Mouse (Mus musculus) right cerebral cortex, adult 18-20 months (tissue): ENCODE results near the gene Olfr624.
"Not testable (repeated sequence)": the region's sequence is repeated elsewhere in the genome, so short reads cannot be mapped to it uniquely, and the experiment has no call there.

Source experiments
- DNase-seq: peaks from one replicate; pipeline ENCODE4 v3.0.0; 2022; ENCODE audit warnings: mixed read lengths

Gene Olfr624

GRCm38 (mm10) chr7:103671091-103671490 lies at the start of gene Olfr624:
Gene Olfr624 (minus strand): TSS chr7:103671191.
- no peak for DNase-seq

GRCm38 (mm10) chr7:103716398-103716797 lies 45.4 kb upstream of the Olfr624 start:
- not testable (repeated sequence) for DNase-seq

DNA sequence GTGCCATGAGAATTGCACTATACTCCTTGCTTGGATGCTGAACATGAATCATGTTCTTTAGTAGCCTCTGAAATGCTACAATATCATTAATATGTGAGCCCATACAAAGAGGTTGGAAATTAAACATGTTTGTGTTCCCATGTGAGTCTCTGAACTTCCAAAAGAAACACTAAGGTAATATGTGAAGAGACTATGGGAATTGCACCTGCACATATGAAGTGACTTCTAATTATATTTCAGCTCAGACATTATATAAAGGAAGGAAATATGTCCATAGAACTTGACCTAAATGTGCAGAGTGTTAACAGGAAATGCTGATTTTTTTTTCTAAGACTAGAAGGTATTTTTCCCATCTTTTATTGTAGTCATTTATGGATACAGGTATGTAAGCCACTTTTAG lies 43.4 kb upstream of the Olfr624 start, which contains the start of gene Olfr243:
Olfr243 (plus strand) TSS at position 301 of the 400 bp plus-strand sequence.
- DNase-seq: no peak

DNA sequence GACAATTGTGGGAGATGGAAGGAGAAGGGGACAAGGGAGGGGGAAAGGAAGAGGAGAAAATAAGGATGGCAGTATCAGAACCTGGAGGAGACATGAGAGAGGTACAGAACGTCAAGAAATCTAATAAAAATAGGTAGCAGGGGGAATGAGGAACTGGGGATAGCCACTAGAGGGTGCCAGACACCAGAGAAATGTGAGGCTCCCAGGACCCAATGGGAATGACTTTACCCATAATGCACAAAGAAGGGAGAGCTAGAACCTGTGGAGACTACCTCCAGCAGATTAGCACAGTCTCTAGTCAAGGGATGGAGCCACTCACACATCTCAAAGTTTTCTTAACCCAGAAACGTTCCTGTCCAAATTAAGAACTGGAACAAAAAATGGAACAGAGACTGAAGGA lies 41.0 kb upstream of the Olfr624 start:
- DNase-seq: no peak

GRCm38 (mm10) chr7:103699469-103699868 lies 28.5 kb upstream of the Olfr624 start:
- no peak for DNase-seq

- DNase-seq: no peak
These were observed 11.4 kb upstream of the Olfr624 start, which contains the start of gene Olfr625-ps1 for GRCm38 (mm10) chr7:103682420-103682819. Gene Olfr625-ps1 (plus strand): TSS chr7:103682720.

- DNase-seq: no peak
These were observed 7.4 kb downstream of the Olfr624 start, which contains the start of gene Olfr623 for GRCm38 (mm10) chr7:103663598-103663997. Gene Olfr623 (minus strand): TSS chr7:103663698.

GRCm38 (mm10) chr7:103644070-103644469 lies 26.9 kb downstream of the Olfr624 start:
- DNase-seq: no peak

DNA sequence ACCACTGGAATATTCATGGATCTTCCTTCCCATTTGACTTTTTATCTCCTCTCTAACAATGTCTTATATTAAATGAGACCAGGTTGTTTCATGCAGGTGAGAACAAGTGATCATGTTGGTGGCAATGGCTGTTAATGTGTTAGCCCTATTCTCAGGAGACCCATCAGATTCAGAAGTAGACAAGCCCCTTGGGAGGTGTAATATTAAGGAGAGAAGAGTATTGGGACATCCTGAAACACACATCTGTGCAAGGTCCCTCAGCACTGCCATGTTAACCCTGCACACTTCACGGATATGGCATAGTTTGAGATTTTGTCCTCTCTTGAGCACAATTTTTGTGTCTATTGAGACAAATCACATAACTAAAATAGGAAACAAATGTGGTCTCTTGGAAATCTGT lies 28.4 kb downstream of the Olfr624 start, which contains the start of gene Olfr622:
Olfr622 (minus strand) TSS at position 101 of the 400 bp plus-strand sequence.
- no peak for DNase-seq

- DNase-seq: no peak
These were observed 34.2 kb downstream of the Olfr624 start for GRCm38 (mm10) chr7:103636795-103637194.
